Mouse (Mus musculus): ENCODE data around the gene Snap25.

The Snap25 gene

DNA sequence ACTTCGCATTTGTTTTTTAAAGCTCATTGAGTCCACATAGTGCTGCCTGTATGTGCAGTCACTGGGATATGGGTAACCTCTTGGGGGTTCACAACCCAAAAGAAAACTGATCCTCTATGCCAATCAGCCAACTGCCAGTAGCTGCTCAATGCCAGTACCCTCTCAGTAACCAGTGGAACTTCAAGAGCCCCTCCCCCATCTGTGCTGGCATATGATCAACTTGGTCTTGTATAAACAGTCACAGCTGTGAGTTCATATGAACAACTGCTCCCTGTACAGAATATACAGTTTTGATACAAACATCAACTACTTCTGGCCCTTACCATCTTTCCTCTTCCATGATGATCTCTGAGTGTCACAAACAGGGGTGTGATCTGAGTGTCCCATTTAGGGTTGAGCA lies 98.1 kb downstream of the Snap25 start:
- DNase-seq (ENCODE audit: low spot score): no peak

DNA sequence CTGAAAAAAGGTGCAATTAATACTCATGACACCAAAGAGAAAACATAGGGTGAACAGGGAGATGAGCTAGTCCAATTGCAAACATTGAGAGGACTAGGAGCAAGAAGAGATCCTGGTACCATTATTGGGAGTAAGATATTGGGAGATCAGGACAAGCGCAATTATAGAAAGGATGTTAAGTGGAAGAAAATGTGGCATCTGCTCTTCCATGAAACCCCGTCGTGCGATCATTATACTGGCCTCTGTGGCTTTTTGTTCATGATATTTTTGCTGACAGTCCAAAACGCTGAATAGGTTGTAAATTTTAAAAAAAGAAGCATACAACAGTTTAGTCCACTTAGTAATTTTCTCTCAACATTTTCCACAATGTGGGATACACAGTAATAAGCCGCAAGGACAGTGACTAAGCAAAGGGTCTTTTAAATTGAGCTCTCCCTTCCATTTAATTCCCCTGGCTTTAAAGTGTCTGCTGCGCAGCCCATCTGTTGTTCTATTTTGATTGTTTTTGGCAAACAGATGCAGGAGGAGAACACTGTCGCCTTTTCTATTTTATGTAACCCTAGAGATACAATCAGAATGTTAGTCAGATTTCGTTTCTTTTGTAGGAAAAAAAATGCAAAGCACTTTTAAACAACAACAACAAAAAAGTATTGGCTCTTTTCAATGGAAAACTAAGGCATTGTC lies 103.6 kb downstream of the Snap25 start:
- DNase-seq (ENCODE audit: low spot score): no peak

GRCm38 (mm10) chr2:136823751-136824716 lies 110.8 kb downstream of the Snap25 start:
- no peak for DNase-seq (ENCODE audit: low spot score)

- no peak for DNase-seq (ENCODE audit: low spot score)
Observed at GRCm38 (mm10) chr2:136827612-136828011, 114.4 kb downstream of the Snap25 start.

Data from left cerebral cortex, adult 11 months (tissue).